Mouse (Mus musculus) NIH3T3 (cell line): ENCODE results near the gene Foxn3.

Source experiments
- DNase-seq: peaks from one replicate; pipeline ENCODE4 v3.0.0-alpha.2; 2012; ENCODE audit warnings: low read depth

Foxn3 gene

GRCm38 (mm10) chr12:99385897-99386834 is 177.2 kb downstream of the Foxn3 start:
- DNase-seq: no peak

GRCm38 (mm10) chr12:99385073-99385472 is 178.3 kb downstream of the Foxn3 start:
- DNase-seq: peak; percentile 58

GRCm38 (mm10) chr12:99381317-99381716 is 182.1 kb downstream of the Foxn3 start:
- DNase-seq: no peak

GRCm38 (mm10) chr12:99380855-99381262 is 182.5 kb downstream of the Foxn3 start:
- no peak for DNase-seq

- DNase-seq: no peak
Measured at GRCm38 (mm10) chr12:99380124-99380523, 183.3 kb downstream of the Foxn3 start.

GRCm38 (mm10) chr12:99378284-99378683 is 185.1 kb downstream of the Foxn3 start:
- no peak for DNase-seq

GRCm38 (mm10) chr12:99377705-99378104 is 185.7 kb downstream of the Foxn3 start:
- DNase-seq: no peak

- peak; percentile 76 for DNase-seq
Measured at GRCm38 (mm10) chr12:99377069-99377468, 186.3 kb downstream of the Foxn3 start.

- no peak for DNase-seq
Measured at GRCm38 (mm10) chr12:99375878-99376454, 187.4 kb downstream of the Foxn3 start.

GRCm38 (mm10) chr12:99375426-99375825 is 188.0 kb downstream of the Foxn3 start:
- DNase-seq: no peak

- DNase-seq: no peak
Measured at GRCm38 (mm10) chr12:99374099-99374600, 189.2 kb downstream of the Foxn3 start.

GRCm38 (mm10) chr12:99373584-99373983 is 189.8 kb downstream of the Foxn3 start:
- DNase-seq: no peak

- no peak for DNase-seq
Measured at GRCm38 (mm10) chr12:99371500-99371899, 191.9 kb downstream of the Foxn3 start.

- DNase-seq: no peak
Measured at GRCm38 (mm10) chr12:99368251-99368650, 195.1 kb downstream of the Foxn3 start.

- DNase-seq: no peak
Measured at GRCm38 (mm10) chr12:99365999-99366398, 197.4 kb downstream of the Foxn3 start.

- no peak for DNase-seq
Measured at GRCm38 (mm10) chr12:99364201-99364600, 199.2 kb downstream of the Foxn3 start.

GRCm38 (mm10) chr12:99363024-99363423 is 200.4 kb downstream of the Foxn3 start:
- peak; percentile 31 for DNase-seq

- DNase-seq: no peak
Measured at GRCm38 (mm10) chr12:99361752-99362132, 201.6 kb downstream of the Foxn3 start.

- DNase-seq: no peak
Measured at GRCm38 (mm10) chr12:99360958-99361751, 202.2 kb downstream of the Foxn3 start.

- DNase-seq: no peak
Measured at GRCm38 (mm10) chr12:99358698-99359097, 204.7 kb downstream of the Foxn3 start.

GRCm38 (mm10) chr12:99356660-99357059 is 206.7 kb downstream of the Foxn3 start:
- DNase-seq: peak; percentile 70

GRCm38 (mm10) chr12:99353692-99354091 is 209.7 kb downstream of the Foxn3 start:
- no peak for DNase-seq
